Mouse (Mus musculus) myocyte (in vitro differentiated cells): ENCODE results near the gene Krtap4-1. TPM values are rescaled to one million over a fixed set of nuclear protein-coding genes. Genes with fewer than 3 reads are reported as not detected.

Experiments
- H3K27me3 ChIP-seq: one replicate; pipeline ENCODE4 v1.6.1; 2011; ENCODE audit not compliant: control insufficient read depth, insufficient read depth, insufficient read length
- H3K36me3 ChIP-seq: one replicate; pipeline ENCODE4 v1.6.1; 2011; ENCODE audit not compliant: control insufficient read depth, insufficient read depth
- H3K4me2 ChIP-seq: one replicate; pipeline ENCODE4 v1.6.1; 2011; ENCODE audit warnings: low read depth, control low read depth
- H3K4me3 ChIP-seq: one replicate; pipeline ENCODE4 v1.5.1; 2011; ENCODE audit warnings: mild to moderate bottlenecking, control low read depth, moderate library complexity
- H3K79me2 ChIP-seq: one replicate; pipeline ENCODE4 v1.6.1; 2011; ENCODE audit not compliant: control insufficient read depth, insufficient read depth
- H3ac ChIP-seq: one replicate; pipeline ENCODE4 v1.6.1; 2011; ENCODE audit not compliant: control insufficient read depth, insufficient read length
- CEBPB ChIP-seq: IDR thresholded peaks from 2 replicates; pipeline ENCODE4 v1.6.1; 2011; ENCODE audit warnings: mild to moderate bottlenecking, moderate library complexity; ENCODE audit not compliant: poor library complexity, insufficient read depth, severe bottlenecking
- E2F4 ChIP-seq: IDR thresholded peaks from one replicate; pipeline ENCODE4 v1.6.1; 2011; ENCODE audit warnings: mild to moderate bottlenecking, control low read depth, moderate library complexity; ENCODE audit not compliant: insufficient read depth
- MAX ChIP-seq: IDR thresholded peaks from one replicate; pipeline ENCODE4 v1.6.1; 2011; ENCODE audit warnings: low read depth, mild to moderate bottlenecking, control low read depth
- MYOD1 ChIP-seq, 3 experiments: IDR thresholded peaks; one replicate each; pipeline ENCODE4 v1.6.1; 2011; ENCODE audit warnings: control low read depth in 2 of 3, low read depth in 2 of 3, mild to moderate bottlenecking in 2 of 3, moderate library complexity in 1 of 3; ENCODE audit not compliant: insufficient read length in 2 of 3, control insufficient read depth in 1 of 3
- MYOG ChIP-seq, 3 experiments: IDR thresholded peaks; one replicate each; pipeline ENCODE4 v1.6.1; 2011; ENCODE audit warnings: control low read depth in 2 of 3, low read depth in 2 of 3, mild to moderate bottlenecking in 2 of 3; ENCODE audit not compliant: insufficient read length in 2 of 3, control insufficient read depth in 1 of 3, insufficient read depth in 1 of 3
- POLR2A ChIP-seq: IDR thresholded peaks from one replicate; pipeline ENCODE4 v1.6.1; 2011; ENCODE audit warnings: low read depth, mild to moderate bottlenecking, control low read depth, moderate library complexity; ENCODE audit not compliant: insufficient read length
- POLR2AphosphoS2 ChIP-seq: IDR thresholded peaks from one replicate; pipeline ENCODE4 v1.6.1; 2011; ENCODE audit warnings: low read depth, control low read depth; ENCODE audit not compliant: insufficient read length
- REST ChIP-seq: IDR thresholded peaks from one replicate; pipeline ENCODE4 v1.6.1; 2011; ENCODE audit warnings: mild to moderate bottlenecking, control low read depth, moderate library complexity; ENCODE audit not compliant: insufficient read depth, insufficient read length
- SRF ChIP-seq: IDR thresholded peaks from one replicate; pipeline ENCODE4 v1.6.1; 2011; ENCODE audit warnings: low read depth; ENCODE audit not compliant: control insufficient read depth, insufficient read length
- TCF12 ChIP-seq: IDR thresholded peaks from one replicate; pipeline ENCODE4 v1.6.1; 2011; ENCODE audit warnings: mild to moderate bottlenecking, control low read depth; ENCODE audit not compliant: poor library complexity, insufficient read depth, severe bottlenecking
- TCF3 ChIP-seq: IDR thresholded peaks from one replicate; pipeline ENCODE4 v1.6.1; 2011; ENCODE audit warnings: low read depth, control low read depth; ENCODE audit not compliant: insufficient read length
- USF1 ChIP-seq: IDR thresholded peaks from one replicate; pipeline ENCODE4 v1.6.1; 2011; ENCODE audit warnings: low read depth, mild to moderate bottlenecking, control low read depth, moderate library complexity
- polyA plus RNA-seq: library from polyadenylated mRNA; unstranded; fragments of >200 nt; fragmentation: generic; extraction: Trizol; gene quantifications from one replicate; pipeline ENCODE4 v1.2.1, GENCODE M21; 2012; ENCODE audit warnings: missing spikeins

Gene Krtap4-1
- polyA plus RNA-seq, result not detected

DNA sequence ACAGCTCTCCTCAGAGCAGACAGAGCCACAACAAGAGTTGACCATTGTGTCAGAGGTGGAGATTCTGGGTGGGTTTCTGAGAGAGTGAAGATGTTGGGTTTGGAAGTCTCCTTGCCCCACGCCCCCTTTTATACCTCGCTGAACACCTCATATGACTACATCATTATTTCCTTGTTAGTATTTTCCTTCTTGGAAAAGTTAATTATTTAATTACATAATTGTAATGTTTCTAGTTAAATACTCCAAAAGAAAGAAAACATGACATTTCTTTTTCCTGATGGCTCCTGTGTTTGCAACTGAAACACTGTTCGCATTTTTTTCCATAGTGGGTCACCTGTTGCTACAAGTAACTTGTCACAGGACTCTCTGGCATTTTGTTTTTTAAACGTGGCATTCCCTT, at the start of gene Krtap4-1:
Krtap4-1 (minus strand) TSS at position 101 of the 400 bp plus-strand sequence.
- no peaks in the 10 kb centered on the region for H3K36me3 ChIP-seq
- H3ac ChIP-seq, result no peak within 1 kb of the TSS
- no peaks in the 10 kb centered on the region for H3K27me3 ChIP-seq
- no peaks in the 10 kb centered on the region for H3K79me2 ChIP-seq
- TF ChIP-seq MYOD1 (IDR thresholded peaks at IDR 0.05; ENCODE audit: control insufficient read depth in 1 of 3, insufficient read length in 2 of 3, low read depth in 2 of 3) (no peak), CEBPB (no peak), SRF (no peak), TCF3 (no peak), MAX (no peak), POLR2AphosphoS2 (no peak), USF1 (no peak), MYOG (IDR thresholded peaks at IDR 0.05; ENCODE audit: control insufficient read depth in 1 of 3, insufficient read depth in 1 of 3, insufficient read length in 2 of 3, low read depth in 2 of 3) (no peak), POLR2A (no peak), TCF12 (no peak), REST (no peak), E2F4 (no peak)
- no peak within 1 kb of the TSS for H3K4me3 ChIP-seq
- no peak within 1 kb of the TSS for H3K4me2 ChIP-seq

DNA sequence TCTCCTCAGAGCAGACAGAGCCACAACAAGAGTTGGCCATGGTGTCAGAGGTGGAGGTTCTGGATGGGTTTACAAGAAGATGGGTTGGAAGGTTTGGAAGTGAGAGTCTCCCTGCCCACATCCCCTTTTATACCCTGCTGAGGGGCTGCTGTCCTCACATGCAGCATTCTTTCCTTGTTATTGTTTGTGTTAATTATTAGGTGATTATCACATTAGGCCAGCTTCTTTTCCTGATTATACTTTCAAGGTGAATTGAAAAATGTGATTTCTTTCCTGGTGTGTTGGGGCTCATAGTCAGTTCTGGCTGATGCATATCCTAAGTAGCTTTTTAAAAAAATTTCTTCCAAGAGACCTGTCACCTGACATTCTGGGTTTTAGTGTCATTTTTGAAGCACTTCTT, 37.8 kb upstream of the Krtap4-1 start, which contains the start of gene Krtap4-6:
Krtap4-6 (minus strand) TSS at position 101 of the 400 bp plus-strand sequence.
- H3K4me2 ChIP-seq, result no peak within 1 kb of the TSS
- H3K79me2 ChIP-seq, result no peaks in the 10 kb centered on the region
- H3K36me3 ChIP-seq, result no peaks in the 10 kb centered on the region
- H3K27me3 ChIP-seq, result no peaks in the 10 kb centered on the region
- no peak within 1 kb of the TSS for H3K4me3 ChIP-seq
- H3ac ChIP-seq, result no peak within 1 kb of the TSS
- TF ChIP-seq POLR2AphosphoS2, result no peak
- TF ChIP-seq POLR2A, result no peak
- no peak for TF ChIP-seq SRF
- no peak for TF ChIP-seq CEBPB
- no peak for TF ChIP-seq TCF3
- no peak for TF ChIP-seq E2F4

DNA sequence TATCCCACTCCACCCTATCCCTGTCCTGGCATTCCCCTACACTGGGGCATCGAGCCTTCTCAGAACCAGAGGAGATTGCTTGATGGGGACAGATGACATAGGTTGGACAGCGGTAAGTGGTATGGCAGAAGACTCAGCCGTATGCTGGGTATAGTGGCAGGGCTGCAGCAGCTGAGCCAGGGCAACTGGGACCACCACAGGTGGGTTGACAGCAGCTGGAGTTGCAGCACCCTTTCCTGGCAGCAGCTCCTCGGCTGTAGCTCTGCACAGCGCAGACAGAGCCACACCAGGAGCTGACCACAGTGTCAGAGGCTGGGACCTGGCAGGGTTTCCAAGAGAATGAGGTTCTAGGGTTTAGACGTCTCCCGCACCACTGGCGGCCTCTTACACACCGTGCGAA, 34.8 kb upstream of the Krtap4-1 start:
- Histone ChIP-seq H3ac (no peak overlapping the region), H3K36me3 (no peaks in the 10 kb centered on the region), H3K4me3 (no peak overlapping the region), H3K79me2 (no peaks in the 10 kb centered on the region), H3K4me2 (no peak overlapping the region), H3K27me3 (no peaks in the 10 kb centered on the region)
- TF ChIP-seq REST (no peak), MYOD1 (IDR thresholded peaks at IDR 0.05; ENCODE audit: control insufficient read depth in 1 of 3, insufficient read length in 2 of 3, low read depth in 2 of 3) (peak in 1 of 3 experiments; percentile 69), TCF3 (no peak), SRF (no peak), POLR2AphosphoS2 (no peak), USF1 (no peak), MAX (no peak), POLR2A (no peak), MYOG (IDR thresholded peaks at IDR 0.05; ENCODE audit: control insufficient read depth in 1 of 3, insufficient read depth in 1 of 3, insufficient read length in 2 of 3, low read depth in 2 of 3) (peak in 2 of 3 experiments; percentile 50 to 57)

DNA sequence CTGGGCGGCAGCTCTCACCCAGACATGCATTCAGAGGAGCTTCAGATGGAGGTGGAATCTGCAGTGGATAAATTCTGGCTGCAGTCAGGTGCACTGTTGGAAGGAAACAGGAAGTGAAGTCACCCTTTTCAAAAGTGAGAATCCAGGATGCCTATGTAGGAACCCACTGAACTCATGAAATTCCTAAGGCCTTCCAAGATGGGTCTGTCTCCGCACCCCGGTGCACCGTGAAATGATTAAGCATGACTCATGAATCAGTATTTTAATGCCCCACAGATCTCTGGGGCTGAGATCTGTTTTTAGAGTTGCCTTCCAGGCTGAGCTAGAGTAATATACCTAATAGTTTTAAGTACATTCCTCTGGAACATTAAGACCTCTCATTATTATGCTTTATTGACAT, 31.2 kb upstream of the Krtap4-1 start:
- TF ChIP-seq POLR2AphosphoS2, result no peak
- TF ChIP-seq E2F4, result no peak
- no peak for TF ChIP-seq POLR2A
- no peak for TF ChIP-seq SRF
- TF ChIP-seq CEBPB, result no peak
- TF ChIP-seq TCF12, result no peak
- TF ChIP-seq MYOG (IDR thresholded peaks at IDR 0.05; ENCODE audit: control insufficient read depth in 1 of 3, insufficient read depth in 1 of 3, insufficient read length in 2 of 3, low read depth in 2 of 3), result no peak
- no peak for TF ChIP-seq REST
- no peak for TF ChIP-seq MAX
- no peak for TF ChIP-seq TCF3
- TF ChIP-seq USF1, result no peak
- TF ChIP-seq MYOD1 (IDR thresholded peaks at IDR 0.05; ENCODE audit: control insufficient read depth in 1 of 3, insufficient read length in 2 of 3, low read depth in 2 of 3), result no peak
- Histone ChIP-seq H3K4me2 (no peak overlapping the region), H3K4me3 (no peak overlapping the region), H3ac (no peak overlapping the region), H3K36me3 (no peaks in the 10 kb centered on the region), H3K79me2 (no peaks in the 10 kb centered on the region), H3K27me3 (no peaks in the 10 kb centered on the region)
